ENCODE assay signal across 12 mouse cellular contexts in genomic region chr9:121666957-121667630, GRCm38 (mm10). TPM values are rescaled to one million over a fixed set of nuclear protein-coding genes. Genes with fewer than 3 reads are reported as not detected.
DNase-seq lines count a peak whose midpoint lies in the region; ATAC-seq and TF ChIP-seq lines count a peak whose summit lies in the region.
"Had no signal": no experiment of that assay in that cellular context is flagged by ENCODE, and none has a peak within 500 bp of the region (broad histone marks: within the 10 kb centered on the region; RNA-seq: fewer than 3 reads in every experiment).

No protein-coding gene starts in this region.

- H3K4me1 ChIP-seq in cortical plate, adult 2 months (ENCODE audit: control insufficient read depth, insufficient read depth, low read length) = peaks cover 7% of the 10 kb centered on the region; the same call in 1 of the 2 replicates

- no peak for TF ChIP-seq CTCF in layer of hippocampus, adult 2 months (conservative IDR thresholded peaks at IDR 0.05)
- TF ChIP-seq CTCF in cortical plate, adult 2 months (IDR thresholded peaks at IDR 0.05; ENCODE audit: extremely low read depth, insufficient read depth, low read length) = no peak

- ATAC-seq in frontal cortex, adult (ENCODE audit: low TSS enrichment) = peak; percentile 35
- ATAC-seq in activated CD4-positive, CD25-positive, alpha-beta regulatory T cell, adult 4 months = no peak

- TF ChIP-seq POLR2A in cortical plate, adult 2 months (IDR thresholded peaks at IDR 0.05; ENCODE audit: extremely low read depth, insufficient read depth, low read length) = no peak

- intact Hi-C loops in left cerebral cortex, postnatal 36 days (cut with DNase I) = loop anchor here (2.0 kb wide), 1 partner anchor 26 kb away; no protein-coding TSS in a partner anchor

- DNase-seq in layer of hippocampus, adult 2 months (ENCODE audit: low spot score in 2 of 2) = peak; percentile 36 to 50
- DNase-seq in layer of hippocampus, postnatal 36 days = no peak
- peak; percentile 69 to 76 for DNase-seq in left cerebral cortex, postnatal 36 days (ENCODE audit: low spot score in 2 of 2)
- no peak for DNase-seq in thymus, postnatal 4 days
- no peak for DNase-seq in adrenal gland, postnatal 25 days
- DNase-seq: cerebellum, adult 18-20 months; lung, postnatal 14 days had no signal

- no peak overlapping the region for H3K4me3 ChIP-seq in layer of hippocampus, adult 2 months
- H3K4me3 ChIP-seq in cortical plate, adult 2 months (ENCODE audit: insufficient read depth, low read length) = no peak overlapping the region

- peak overlapping the region; percentile 19; the same call in 1 of the 2 replicates for H3K27ac ChIP-seq in layer of hippocampus, adult 2 months
- 0 out of 2 replicates have a peak overlapping the region, but pooled peaks have one; percentile 4 for H3K27ac ChIP-seq in cortical plate, adult 2 months (ENCODE audit: insufficient read depth, low read length)

RNA-seq across cellular contexts. Expression of gene Vipr1, which starts 24.6 kb away (rescaled TPM):
- 10 to 100 TPM; 18.7 to 21.2 TPM for total RNA-seq in layer of hippocampus, adult 2 months (2021)
- 10 to 100 TPM; 15.0 to 18.7 TPM for total RNA-seq in layer of hippocampus, postnatal 36 days (2021)
- 26.7 and 27.4 TPM in 2 replicates for polyA plus RNA-seq in cortical plate, adult 2 months (2012; rRNA removed)
- total RNA-seq in left cerebral cortex, postnatal 36 days (2021) = 10 to 100 TPM; 25.2 to 27.2 TPM
- 1 to 10 TPM; 1.5 to 1.8 TPM for polyA plus RNA-seq in activated CD4-positive, CD25-positive, alpha-beta regulatory T cell, adult 4 months (2017; shearing (Covaris generic))
- 0.18 and 0.62 TPM in 2 replicates for total RNA-seq in adrenal gland, postnatal 25 days (2021)

RNA-seq across cellular contexts. Expression of gene Lyzl4, which starts 25.2 kb away (rescaled TPM):
- 1 to 10 TPM in 1 of 2 experiments, under 1 TPM in 1; 0.76 to 1.5 TPM for total RNA-seq in layer of hippocampus, adult 2 months (2021)
- total RNA-seq in layer of hippocampus, postnatal 36 days (2021) = 1 to 10 TPM in 1 of 2 experiments, under 1 TPM in 1; 0.37 to 1.6 TPM
- 1.6 and 1.7 TPM in 2 replicates for polyA plus RNA-seq in cortical plate, adult 2 months (2012; rRNA removed)
- total RNA-seq in left cerebral cortex, postnatal 36 days (2021) = 1 to 10 TPM; 2.0 to 2.1 TPM
- not detected for polyA plus RNA-seq in activated CD4-positive, CD25-positive, alpha-beta regulatory T cell, adult 4 months (2017; shearing (Covaris generic))
- not detected in 2 replicates for total RNA-seq in adrenal gland, postnatal 25 days (2021)
- total RNA-seq: CH12.LX; hematopoietic stem cell, adult 5-6 weeks had no signal

RNA-seq across cellular contexts. Expression of gene Sec22c, which starts 38.2 kb away (rescaled TPM):
- 10 to 100 TPM; 27.5 to 32.8 TPM for total RNA-seq in layer of hippocampus, adult 2 months (2021)
- 10 to 100 TPM; 31.7 to 31.8 TPM for total RNA-seq in layer of hippocampus, postnatal 36 days (2021)
- 13.9 and 15.4 TPM in 2 replicates for polyA plus RNA-seq in cortical plate, adult 2 months (2012; rRNA removed)
- 10 to 100 TPM; 26.6 to 26.8 TPM for total RNA-seq in left cerebral cortex, postnatal 36 days (2021)
- polyA plus RNA-seq in activated CD4-positive, CD25-positive, alpha-beta regulatory T cell, adult 4 months (2017; shearing (Covaris generic)) = 10 to 100 TPM; 13.3 to 17.7 TPM
- 4.9 and 5.3 TPM in 2 replicates for total RNA-seq in adrenal gland, postnatal 25 days (2021)

RNA-seq across cellular contexts. Expression of gene Ss18l2, which starts 43.0 kb away (rescaled TPM):
- 10 to 100 TPM; 71.8 to 78.8 TPM for total RNA-seq in layer of hippocampus, adult 2 months (2021)
- total RNA-seq in layer of hippocampus, postnatal 36 days (2021) = 10 to 100 TPM; 73.2 to 84.3 TPM
- 119 and 120 TPM in 2 replicates for polyA plus RNA-seq in cortical plate, adult 2 months (2012; rRNA removed)
- 10 to 100 TPM; 84.5 to 84.6 TPM for total RNA-seq in left cerebral cortex, postnatal 36 days (2021)
- 10 to 100 TPM; 59.3 to 65.0 TPM for polyA plus RNA-seq in activated CD4-positive, CD25-positive, alpha-beta regulatory T cell, adult 4 months (2017; shearing (Covaris generic))
- total RNA-seq in adrenal gland, postnatal 25 days (2021) = 41.6 and 44.9 TPM in 2 replicates

RNA-seq across cellular contexts. Expression of gene Nktr, which starts 51.9 kb away (rescaled TPM):
- total RNA-seq in layer of hippocampus, adult 2 months (2021) = 100 to 1,000 TPM; 104 to 127 TPM
- 100 to 1,000 TPM in 1 of 2 experiments, 10 to 100 TPM in 1; 99.0 to 145 TPM for total RNA-seq in layer of hippocampus, postnatal 36 days (2021)
- polyA plus RNA-seq in cortical plate, adult 2 months (2012; rRNA removed) = 127 and 133 TPM in 2 replicates
- 100 to 1,000 TPM in 1 of 2 experiments, 10 to 100 TPM in 1; 73.1 to 147 TPM for total RNA-seq in left cerebral cortex, postnatal 36 days (2021)
- polyA plus RNA-seq in activated CD4-positive, CD25-positive, alpha-beta regulatory T cell, adult 4 months (2017; shearing (Covaris generic)) = 100 to 1,000 TPM in 1 of 2 experiments, 10 to 100 TPM in 1; 90.3 to 104 TPM
- total RNA-seq in adrenal gland, postnatal 25 days (2021) = 90.6 and 90.8 TPM in 2 replicates

Comparison
In these comparisons a context has a peak if more than half of its experiments do, and no peak if none do; other contexts are left out.
1. DNase-seq: peak in layer of hippocampus, adult 2 months (2 of 2) and left cerebral cortex, postnatal 36 days (2 of 2); none in layer of hippocampus, postnatal 36 days (0 of 2), thymus, postnatal 4 days (single experiment) and adrenal gland, postnatal 25 days (single experiment).